Mouse (Mus musculus): ENCODE results near the gene Gpbp1l1. TPM values are rescaled to one million over a fixed set of nuclear protein-coding genes. Genes with fewer than 3 reads are reported as not detected.

The Gpbp1l1 gene
- 33.8 and 35.3 TPM in 2 replicates for polyA plus RNA-seq (2016; fragmentation: Nextera tagmentation; extraction: Ambion mirVana)

DNA sequence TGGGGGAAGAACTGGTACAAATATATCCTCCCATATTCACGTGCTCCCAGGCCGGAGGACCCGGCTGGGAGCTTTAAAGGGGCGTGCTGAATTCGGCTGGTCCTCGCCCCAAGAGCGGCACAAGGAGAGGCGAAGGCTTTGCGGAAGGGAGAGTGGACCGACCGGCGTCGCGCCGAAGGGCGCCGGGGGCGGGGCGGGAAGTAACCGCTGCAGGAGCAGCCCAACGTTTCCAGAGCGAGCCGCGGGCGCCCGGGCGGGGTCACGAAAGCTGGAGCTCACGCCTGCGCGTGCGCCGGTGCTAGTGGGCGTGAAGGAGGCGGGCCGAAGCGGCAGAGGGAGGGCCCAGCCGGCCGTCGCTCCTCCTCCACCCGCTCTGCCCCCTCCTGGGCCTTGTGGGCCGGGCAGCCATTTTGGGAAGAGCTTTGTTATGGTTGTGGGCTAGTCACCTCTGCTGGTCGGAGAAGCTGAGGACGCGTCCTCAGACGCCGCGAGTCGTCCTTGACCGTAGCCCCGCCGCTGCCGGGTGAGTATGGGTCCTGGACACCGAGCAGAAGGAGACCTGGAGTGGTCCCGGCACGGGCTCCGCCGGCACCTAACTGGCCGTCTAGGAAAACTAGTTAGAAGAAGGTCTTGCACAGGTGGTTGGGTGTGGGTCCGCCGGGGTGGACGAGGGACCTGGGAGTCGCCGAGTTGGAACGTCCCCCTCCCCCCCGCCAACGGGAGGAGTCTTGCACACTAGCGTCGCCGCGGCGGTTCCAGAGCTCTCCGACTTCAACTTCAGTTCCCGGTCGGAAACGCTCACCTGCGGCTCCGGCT lies at the start of gene Gpbp1l1:
Gene Gpbp1l1 (plus strand): TSS at position 353 of the 816 bp plus-strand sequence.
- under 1% methylated on average over 78 of the region's 78 CpGs for WGBS
- Histone ChIP-seq H3K27ac (replicated peaks) (peak within 1 kb of the TSS; percentile 92), H3K27me3 (replicated peaks; ENCODE audit: low read depth, poor library complexity, severe bottlenecking) (no peaks in the 10 kb centered on the region), H3K36me3 (replicated peaks) (peaks cover 40% of the 10 kb centered on the region), H3K4me1 (peaks cover 17% of the 10 kb centered on the region), H3K4me3 (peak within 1 kb of the TSS; percentile 83), H3K9me3 (no peaks in the 10 kb centered on the region)
- DNase-seq (ENCODE audit: low spot score): peak; percentile 99

DNA sequence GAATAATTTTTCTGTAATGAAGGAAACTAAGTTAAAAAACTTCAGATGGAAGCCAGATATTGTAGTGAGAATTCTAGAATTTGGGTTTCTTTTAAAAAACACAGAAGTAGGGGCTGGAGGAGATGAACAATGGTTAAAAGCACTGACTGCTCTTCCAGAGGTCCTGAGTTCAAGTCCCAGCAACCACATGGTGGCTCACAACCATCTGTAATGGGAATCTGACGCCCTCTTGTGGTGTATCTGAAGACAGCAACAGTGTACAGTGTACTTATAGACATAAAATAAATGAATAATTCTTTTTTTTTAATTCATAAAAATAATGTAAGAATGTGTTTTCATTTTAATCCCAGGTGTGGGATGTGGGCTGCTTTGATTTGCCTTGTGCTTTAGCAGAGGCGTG lies 26.3 kb upstream of the Gpbp1l1 start:
- Histone ChIP-seq H3K27ac (replicated peaks) (no peak overlapping the region), H3K4me1 (no peaks in the 10 kb centered on the region), H3K36me3 (replicated peaks) (peaks cover 39% of the 10 kb centered on the region), H3K27me3 (replicated peaks; ENCODE audit: low read depth, poor library complexity, severe bottlenecking) (no peaks in the 10 kb centered on the region), H3K4me3 (no peak overlapping the region), H3K9me3 (no peaks in the 10 kb centered on the region)
- no peak for DNase-seq (ENCODE audit: low spot score)
- WGBS: 59% methylated on average over 2 of the region's 2 CpGs

DNA sequence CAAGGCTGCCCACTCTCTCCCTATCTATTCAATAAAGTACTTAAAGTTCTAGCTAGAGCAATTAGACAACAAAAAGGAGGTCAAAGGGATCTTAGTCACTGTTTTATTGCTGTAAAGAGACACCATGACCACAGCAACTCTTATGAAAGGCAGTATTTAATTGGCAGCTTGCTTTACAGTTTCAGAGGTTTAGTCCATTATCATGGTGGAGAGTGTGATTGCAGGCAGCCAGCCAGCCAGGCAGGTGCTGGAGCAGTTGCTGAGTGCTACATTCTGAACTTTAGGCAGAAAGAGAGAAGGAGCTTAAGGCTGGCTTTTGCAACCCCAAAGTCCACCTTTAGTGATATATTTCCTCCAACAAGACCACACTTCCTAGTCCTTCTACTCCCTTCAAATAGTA lies 21.1 kb upstream of the Gpbp1l1 start:
- no peak overlapping the region for H3K27ac ChIP-seq (replicated peaks)
- peaks cover 34% of the 10 kb centered on the region for H3K36me3 ChIP-seq (replicated peaks)
- H3K9me3 ChIP-seq: no peaks in the 10 kb centered on the region
- no peaks in the 10 kb centered on the region for H3K4me1 ChIP-seq
- no peaks in the 10 kb centered on the region for H3K27me3 ChIP-seq (replicated peaks; ENCODE audit: low read depth, poor library complexity, severe bottlenecking)
- H3K4me3 ChIP-seq: no peak overlapping the region
- no peak for DNase-seq (ENCODE audit: low spot score)

DNA sequence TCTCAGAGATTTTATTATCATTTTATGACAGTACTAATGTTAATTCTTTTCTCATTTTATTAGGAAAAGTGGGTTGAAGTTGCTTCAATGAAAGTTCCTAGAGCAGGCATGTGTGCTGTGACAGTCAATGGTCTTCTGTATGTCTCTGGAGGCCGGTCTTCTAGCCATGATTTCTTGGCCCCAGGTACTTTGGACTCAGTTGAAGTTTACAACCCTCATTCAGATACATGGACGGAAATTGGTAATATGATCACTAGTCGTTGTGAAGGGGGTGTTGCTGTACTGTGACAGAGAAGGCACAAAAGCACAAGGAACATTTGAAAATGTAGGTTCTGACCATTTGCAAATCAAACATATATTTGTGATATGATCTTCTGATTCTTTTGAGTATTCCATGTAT lies 19.7 kb upstream of the Gpbp1l1 start:
- Histone ChIP-seq H3K36me3 (replicated peaks) (peaks cover 32% of the 10 kb centered on the region), H3K4me3 (no peak overlapping the region), H3K27ac (replicated peaks) (no peak overlapping the region), H3K27me3 (replicated peaks; ENCODE audit: low read depth, poor library complexity, severe bottlenecking) (no peaks in the 10 kb centered on the region), H3K4me1 (no peaks in the 10 kb centered on the region), H3K9me3 (no peaks in the 10 kb centered on the region)
- WGBS: 88% methylated on average over 3 of the region's 3 CpGs
- no peak for DNase-seq (ENCODE audit: low spot score)

DNA sequence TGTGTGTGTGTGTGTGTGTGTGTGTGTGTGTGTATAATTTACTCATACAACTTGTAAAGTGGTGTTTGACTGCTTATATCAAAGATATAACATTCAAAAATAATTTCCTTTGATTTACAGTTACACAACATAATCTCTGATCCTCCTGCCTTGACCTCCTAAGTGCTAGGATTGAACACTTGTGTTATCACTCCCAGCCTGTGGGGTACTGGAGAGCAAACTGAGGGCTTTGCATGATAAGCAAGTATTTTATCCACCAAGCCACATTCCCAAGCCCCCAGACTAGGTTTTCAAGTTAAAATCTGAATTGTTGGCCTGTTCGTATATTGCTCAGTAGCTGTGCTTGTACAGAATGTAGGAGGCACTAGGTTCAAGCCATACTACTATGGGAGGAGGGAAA lies 7.0 kb upstream of the Gpbp1l1 start:
- Histone ChIP-seq H3K4me3 (no peak overlapping the region), H3K4me1 (no peaks in the 10 kb centered on the region), H3K36me3 (replicated peaks) (peaks cover 22% of the 10 kb centered on the region), H3K27me3 (replicated peaks; ENCODE audit: low read depth, poor library complexity, severe bottlenecking) (no peaks in the 10 kb centered on the region), H3K27ac (replicated peaks) (no peak overlapping the region), H3K9me3 (no peaks in the 10 kb centered on the region)
- WGBS: 88% methylated on average over 1 of the region's 1 CpGs
- DNase-seq (ENCODE audit: low spot score): no peak

DNA sequence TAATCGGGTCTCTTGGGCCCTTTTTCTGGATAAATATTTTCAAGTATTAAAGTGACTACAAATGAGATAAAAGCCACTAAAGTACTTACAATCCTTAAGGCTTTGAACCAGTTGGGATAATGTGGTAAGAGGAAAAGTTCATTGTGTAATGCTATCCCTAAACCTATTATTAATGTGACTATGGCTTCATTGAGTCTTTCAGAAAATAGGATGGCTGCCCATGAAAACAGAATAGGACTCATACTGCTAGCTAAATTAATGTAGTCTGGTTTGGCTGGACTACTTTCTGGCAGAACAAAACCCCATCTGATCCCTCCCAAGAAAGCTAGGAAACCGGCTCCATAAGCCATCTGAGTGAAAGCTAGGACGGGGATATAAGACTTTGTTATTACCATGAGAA lies 4.4 kb upstream of the Gpbp1l1 start:
- peaks cover 22% of the 10 kb centered on the region for H3K36me3 ChIP-seq (replicated peaks)
- H3K9me3 ChIP-seq: no peaks in the 10 kb centered on the region
- no peak overlapping the region for H3K27ac ChIP-seq (replicated peaks)
- H3K4me1 ChIP-seq: peaks cover 6% of the 10 kb centered on the region; the same call in 1 of the 2 replicates
- H3K27me3 ChIP-seq (replicated peaks; ENCODE audit: low read depth, poor library complexity, severe bottlenecking): no peaks in the 10 kb centered on the region
- DNase-seq (ENCODE audit: low spot score): no peak
- no peak overlapping the region for H3K4me3 ChIP-seq
- 95% methylated on average over 3 of the region's 3 CpGs for WGBS

DNA sequence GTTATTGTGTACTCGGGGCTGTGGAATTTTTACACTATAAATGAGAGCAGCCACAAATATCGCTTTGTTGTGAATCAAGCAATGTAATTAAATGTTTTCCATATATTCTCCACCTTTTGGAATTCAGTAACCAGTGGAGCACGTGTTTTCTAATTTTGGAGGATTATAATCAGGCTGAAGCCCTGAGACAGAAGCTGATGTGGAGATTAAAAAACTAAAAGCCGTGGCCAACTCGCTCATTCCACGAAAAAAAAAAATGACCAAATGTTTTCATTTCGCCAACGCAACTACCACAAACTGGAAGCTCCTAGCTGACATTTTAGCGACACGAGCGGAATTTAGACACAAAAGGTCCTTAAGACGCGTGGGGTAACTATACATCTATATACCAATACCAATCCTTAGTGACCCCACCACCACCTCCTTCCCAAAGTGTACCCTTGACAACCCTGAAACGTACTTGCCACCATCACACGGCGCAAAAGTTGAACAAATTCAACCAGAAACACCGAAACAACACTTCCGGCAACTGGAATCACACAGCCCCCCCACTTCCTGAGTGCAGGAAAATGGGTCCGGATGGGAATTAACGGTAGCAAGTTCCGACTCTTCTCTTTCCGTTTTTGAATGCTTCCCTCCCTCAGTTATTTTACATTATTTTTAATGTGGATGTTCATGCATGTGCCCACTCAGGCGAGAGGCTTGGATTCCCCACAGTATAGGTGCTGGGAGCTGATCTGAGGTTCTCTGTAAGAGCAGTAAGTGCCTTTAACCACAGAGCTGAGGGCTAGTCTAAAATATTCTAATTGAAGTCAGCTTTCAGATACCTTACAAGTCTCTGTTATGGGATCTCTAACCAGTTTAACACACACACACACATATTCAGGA lies 1.8 kb upstream of the Gpbp1l1 start, which contains the start of gene Tmem69:
Gene Tmem69 (minus strand): TSS at position 524 of the 888 bp plus-strand sequence.
- no peaks in the 10 kb centered on the region for H3K27me3 ChIP-seq (replicated peaks; ENCODE audit: low read depth, poor library complexity, severe bottlenecking)
- peak within 1 kb of the TSS; percentile 92 for H3K27ac ChIP-seq (replicated peaks)
- peaks cover 17% of the 10 kb centered on the region for H3K4me1 ChIP-seq
- WGBS: 5% methylated on average over 23 of the region's 23 CpGs
- peak within 1 kb of the TSS; percentile 83 for H3K4me3 ChIP-seq
- peak; percentile 81 for DNase-seq (ENCODE audit: low spot score)
- no peaks in the 10 kb centered on the region for H3K9me3 ChIP-seq
- peaks cover 27% of the 10 kb centered on the region for H3K36me3 ChIP-seq (replicated peaks)

DNA sequence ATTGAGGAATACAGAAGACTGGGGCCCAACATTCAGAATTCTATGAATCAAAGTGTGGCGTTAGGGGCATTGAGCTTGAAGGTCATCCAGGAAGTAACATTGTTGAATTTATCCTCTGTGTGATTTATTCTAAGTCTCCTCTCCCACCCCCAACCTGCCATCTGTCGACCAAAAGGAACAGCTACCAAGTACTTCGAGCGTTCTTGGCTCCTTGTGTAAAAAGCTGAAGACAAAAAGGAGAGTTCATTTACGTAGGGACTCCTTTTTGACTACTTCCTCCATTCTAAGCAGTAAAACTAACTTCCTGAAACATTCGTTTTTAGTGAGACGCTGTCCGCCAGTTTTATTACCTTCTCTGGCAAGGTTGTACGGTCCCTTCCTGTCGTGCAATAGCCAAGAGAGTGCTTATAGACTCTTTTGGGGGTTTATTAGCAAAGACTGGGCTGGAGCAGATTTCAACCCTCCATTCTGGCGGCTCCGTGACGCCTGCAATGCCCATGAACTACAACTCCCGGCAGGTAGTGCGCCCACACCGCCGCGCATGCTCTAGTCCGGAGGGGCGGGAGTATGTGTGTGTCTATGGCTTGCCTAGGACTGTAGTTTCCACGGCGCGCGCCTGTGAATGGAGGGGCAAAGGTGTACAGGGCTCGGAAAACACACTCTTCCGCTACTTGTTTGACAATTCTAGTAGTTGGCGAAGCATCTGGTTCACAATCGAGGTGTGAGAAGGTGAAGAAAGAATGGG lies 725 bp upstream of the Gpbp1l1 start:
- WGBS: under 1% methylated on average over 28 of the region's 28 CpGs
- DNase-seq (ENCODE audit: low spot score): peak; percentile 93
- peaks cover 36% of the 10 kb centered on the region for H3K36me3 ChIP-seq (replicated peaks)

DNA sequence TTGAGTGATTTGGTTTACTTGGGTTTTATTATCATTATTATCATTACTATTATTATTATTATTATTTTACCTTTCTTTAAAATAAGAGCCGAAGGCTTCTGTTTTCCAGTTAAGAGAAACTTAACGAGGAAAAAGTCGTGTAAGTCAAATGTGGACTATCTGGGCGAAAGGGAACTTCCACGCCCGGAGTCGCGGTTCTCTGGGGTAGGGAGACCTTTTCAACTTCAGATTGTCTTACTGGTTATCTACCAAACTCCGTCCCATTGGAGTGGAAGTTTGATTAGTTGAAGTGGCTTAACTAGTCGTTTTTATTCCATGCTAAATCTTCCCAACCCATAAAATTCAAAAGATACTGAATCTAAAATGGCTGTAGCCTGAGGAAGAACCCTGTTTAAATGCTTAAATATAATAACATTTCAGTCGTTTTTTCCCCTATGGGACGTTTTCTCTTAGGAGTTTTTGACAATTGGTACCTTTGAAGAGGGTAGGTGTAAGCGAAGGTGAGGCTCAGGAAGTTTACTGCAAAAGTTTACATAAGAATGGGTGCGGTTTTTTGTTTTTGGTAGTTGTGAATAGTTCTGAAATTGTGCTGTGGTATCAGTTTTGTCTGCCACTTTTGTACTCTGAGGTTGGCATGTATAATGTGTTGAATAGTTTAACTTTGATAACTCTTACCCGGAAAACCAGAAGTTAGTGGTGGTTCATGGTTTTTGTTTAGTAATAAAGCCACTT lies 859 bp downstream of the Gpbp1l1 start:
- Histone ChIP-seq H3K36me3 (replicated peaks) (peaks cover 37% of the 10 kb centered on the region), H3K4me1 (peaks cover 17% of the 10 kb centered on the region), H3K4me3 (peak overlapping the region; percentile 83), H3K27ac (replicated peaks) (peak overlapping the region; percentile 92), H3K27me3 (replicated peaks; ENCODE audit: low read depth, poor library complexity, severe bottlenecking) (no peaks in the 10 kb centered on the region), H3K9me3 (no peaks in the 10 kb centered on the region)
- WGBS: 6% methylated on average over 15 of the region's 15 CpGs
- no peak for DNase-seq (ENCODE audit: low spot score)

More for the DNA sequence above, 725 bp upstream of the Gpbp1l1 start:
- Histone ChIP-seq H3K27me3 (replicated peaks; ENCODE audit: low read depth, poor library complexity, severe bottlenecking) (no peaks in the 10 kb centered on the region), H3K4me3 (peak overlapping the region; percentile 83), H3K4me1 (peaks cover 17% of the 10 kb centered on the region), H3K27ac (replicated peaks) (peak overlapping the region; percentile 92), H3K9me3 (no peaks in the 10 kb centered on the region)

DNA sequence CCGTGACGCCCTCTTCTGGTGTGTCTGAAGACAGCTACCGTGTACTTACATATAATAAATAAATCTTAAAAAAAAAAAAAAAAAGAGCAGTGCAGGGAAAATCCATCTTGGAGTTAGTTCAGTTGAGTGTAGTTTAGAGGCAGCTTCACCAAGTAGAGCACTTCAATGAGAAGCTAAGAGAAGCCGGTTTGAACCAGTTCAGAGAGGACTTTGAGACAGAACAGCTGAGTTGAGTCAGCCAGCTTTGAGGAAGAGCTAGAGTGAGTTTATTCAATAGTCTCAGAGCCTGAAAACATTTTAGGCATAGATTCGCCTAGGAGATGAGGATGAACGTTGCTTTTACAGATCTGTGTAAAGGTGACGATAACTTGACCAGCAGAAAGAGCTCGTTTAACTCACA lies 38.3 kb downstream of the Gpbp1l1 start:
- no peak for DNase-seq (ENCODE audit: low spot score)

DNA sequence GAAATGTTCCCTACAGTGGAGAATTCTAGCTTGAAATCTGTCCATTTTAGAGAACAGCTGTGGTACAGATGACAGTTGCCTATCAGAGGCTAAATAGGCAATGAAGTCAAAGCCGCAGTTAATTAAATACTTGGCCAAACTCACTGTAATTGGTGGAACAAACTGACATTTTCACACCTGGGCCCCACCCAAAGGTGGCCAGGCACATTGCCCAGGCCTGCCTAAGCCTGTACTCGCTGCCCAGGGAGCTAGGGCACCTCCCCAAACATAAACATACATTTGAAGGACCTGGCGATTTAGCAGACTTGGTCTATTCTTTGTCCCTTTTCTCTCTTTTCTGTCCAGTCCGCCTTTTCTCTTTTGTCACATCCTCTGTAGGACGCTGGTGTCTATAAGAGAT lies 38.9 kb downstream of the Gpbp1l1 start, which contains the start of gene Ccdc17:
Gene Ccdc17 (plus strand): TSS at position 276 of the 400 bp plus-strand sequence.
- H3K9me3 ChIP-seq: no peaks in the 10 kb centered on the region
- peak within 1 kb of the TSS; percentile 74 for H3K4me3 ChIP-seq
- H3K27ac ChIP-seq (replicated peaks): peak within 1 kb of the TSS; percentile 79
- no peak for DNase-seq (ENCODE audit: low spot score)
- peaks cover 61% of the 10 kb centered on the region for H3K36me3 ChIP-seq (replicated peaks)
- no peaks in the 10 kb centered on the region for H3K27me3 ChIP-seq (replicated peaks; ENCODE audit: low read depth, poor library complexity, severe bottlenecking)
- peaks cover 28% of the 10 kb centered on the region for H3K4me1 ChIP-seq
- 25% methylated on average over 5 of the region's 5 CpGs for whole genome bisulfite sequencing

More for the DNA sequence above, 38.3 kb downstream of the Gpbp1l1 start:
- WGBS: 82% methylated on average over 8 of the region's 8 CpGs
- peaks cover 28% of the 10 kb centered on the region for H3K4me1 ChIP-seq
- H3K4me3 ChIP-seq: 0 out of 2 replicates have a peak overlapping the region, but pooled peaks have one; percentile 74
- H3K27ac ChIP-seq (replicated peaks): no peak overlapping the region
- H3K36me3 ChIP-seq (replicated peaks): peaks cover 61% of the 10 kb centered on the region
- H3K9me3 ChIP-seq: no peaks in the 10 kb centered on the region
- no peaks in the 10 kb centered on the region for H3K27me3 ChIP-seq (replicated peaks; ENCODE audit: low read depth, poor library complexity, severe bottlenecking)

All from embryonic facial prominence, embryonic 10.5 days (tissue).